Mouse (Mus musculus): ENCODE measurements around the gene Usp54.
"Not testable (repeated sequence)": the region's sequence is repeated elsewhere in the genome, so short reads cannot be mapped to it uniquely, and the experiment has no call there.

The Usp54 gene

DNA sequence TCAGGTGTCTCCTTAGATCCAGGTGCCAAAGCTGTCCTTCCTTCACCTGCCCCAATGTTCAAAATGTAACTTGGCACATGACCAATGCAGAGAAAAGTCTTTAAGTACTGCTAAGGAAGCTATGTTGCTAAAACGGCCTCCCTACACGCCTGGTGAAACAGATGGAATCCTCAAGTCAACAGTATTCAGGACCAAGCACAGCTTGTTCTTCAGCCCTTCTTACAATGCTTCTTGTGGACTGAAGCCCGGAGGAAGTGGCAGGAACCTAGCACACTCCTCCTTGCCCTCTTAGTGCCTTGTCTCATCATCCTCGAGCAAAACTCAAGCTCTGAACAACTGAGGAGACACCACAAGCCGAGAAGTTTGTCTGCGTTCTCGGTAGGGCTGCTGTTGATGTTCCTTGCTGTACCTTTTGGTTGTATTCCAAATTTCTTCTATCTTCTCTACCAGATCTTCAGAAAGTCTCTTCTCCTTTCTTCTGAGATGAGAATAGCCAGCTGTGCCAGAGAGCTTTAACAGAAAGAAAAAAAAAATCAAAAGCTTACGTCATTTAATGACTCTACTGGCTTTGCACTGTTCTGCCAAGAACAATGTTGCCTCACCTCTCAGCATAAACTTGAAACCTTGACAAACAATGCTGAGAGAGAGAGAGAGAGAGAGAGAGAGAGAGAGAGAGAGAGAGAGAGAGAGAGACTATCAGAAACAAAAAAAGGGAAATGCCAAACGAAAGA, 33.3 kb downstream of the Usp54 start:
- DNase-seq: no peak

DNA sequence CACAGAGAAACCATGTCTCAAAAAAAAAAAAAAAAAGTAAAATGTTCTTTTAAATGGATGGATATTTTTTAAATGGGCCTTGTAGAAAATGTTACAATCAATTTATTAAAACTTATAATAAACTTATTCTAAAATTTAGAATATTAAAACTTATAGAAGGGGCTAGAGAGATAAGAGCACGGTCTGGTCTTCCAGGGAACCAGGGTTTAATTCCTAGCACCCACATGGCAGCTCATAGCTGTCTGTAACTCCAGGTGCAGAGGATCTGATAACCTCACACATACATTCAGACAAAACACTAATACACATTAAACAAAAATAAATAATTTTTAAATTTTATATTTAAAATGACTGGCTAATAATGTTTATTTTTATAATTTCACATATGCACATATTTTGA, 39.6 kb downstream of the Usp54 start:
- DNase-seq: no peak

DNA sequence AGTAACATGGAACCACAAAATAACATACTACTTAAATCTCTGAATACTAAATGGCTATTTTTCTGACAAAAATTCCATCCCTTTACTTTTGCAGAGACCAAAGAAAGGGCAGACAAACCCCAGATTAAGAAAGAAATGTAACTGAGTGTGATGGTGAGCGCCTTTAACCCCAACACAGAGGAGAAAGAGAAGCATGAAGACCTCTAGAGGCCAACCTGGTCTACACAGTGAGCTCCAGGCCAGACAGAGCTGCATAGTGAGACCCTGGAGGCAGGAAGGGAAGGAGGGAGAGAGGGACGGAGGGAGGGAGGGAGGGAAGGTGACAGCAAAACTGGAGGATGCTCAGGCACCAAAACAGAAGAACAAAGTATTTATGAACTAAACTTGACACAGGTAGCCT, 40.7 kb downstream of the Usp54 start:
- DNase-seq: peak; percentile 39

DNA sequence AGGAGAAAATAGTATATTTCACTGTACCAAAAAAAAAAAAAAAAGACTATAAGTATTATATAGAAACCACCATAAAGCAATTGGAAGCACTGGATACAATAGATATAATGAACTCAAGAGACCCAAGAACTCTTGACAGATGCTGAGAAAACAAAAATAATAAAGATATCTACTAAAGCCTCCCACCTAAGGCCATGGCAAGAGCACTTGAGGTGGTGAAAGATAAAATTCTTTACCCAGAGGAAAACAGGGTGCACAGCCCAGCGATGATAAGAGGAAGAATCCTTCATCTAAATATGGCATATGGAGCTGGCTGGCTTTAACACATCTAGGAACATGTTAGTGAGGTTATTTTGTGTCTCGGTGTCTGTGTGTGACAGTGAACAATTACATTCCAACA, 41.3 kb downstream of the Usp54 start:
- DNase-seq: peak; percentile 70

DNA sequence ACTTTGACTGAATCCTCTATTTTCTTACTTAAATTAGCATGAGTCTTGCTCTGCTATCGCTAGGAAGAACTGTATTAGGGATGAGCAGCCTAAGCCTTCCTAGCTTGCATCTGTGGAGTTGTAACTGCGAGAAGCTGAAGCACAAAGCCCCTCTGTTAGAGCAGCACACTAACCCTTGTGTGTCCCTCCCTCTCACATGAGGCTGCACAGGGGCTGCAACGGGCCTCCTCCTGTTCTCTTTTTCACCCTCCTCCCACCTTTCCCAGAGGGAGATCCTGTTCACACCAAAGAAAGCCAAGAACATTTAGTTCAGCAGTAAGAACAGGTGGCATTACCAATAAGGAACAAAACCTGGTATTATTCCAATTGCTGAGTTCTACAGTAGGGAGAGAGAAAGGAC, 45.1 kb downstream of the Usp54 start:
- DNase-seq: no peak

DNA sequence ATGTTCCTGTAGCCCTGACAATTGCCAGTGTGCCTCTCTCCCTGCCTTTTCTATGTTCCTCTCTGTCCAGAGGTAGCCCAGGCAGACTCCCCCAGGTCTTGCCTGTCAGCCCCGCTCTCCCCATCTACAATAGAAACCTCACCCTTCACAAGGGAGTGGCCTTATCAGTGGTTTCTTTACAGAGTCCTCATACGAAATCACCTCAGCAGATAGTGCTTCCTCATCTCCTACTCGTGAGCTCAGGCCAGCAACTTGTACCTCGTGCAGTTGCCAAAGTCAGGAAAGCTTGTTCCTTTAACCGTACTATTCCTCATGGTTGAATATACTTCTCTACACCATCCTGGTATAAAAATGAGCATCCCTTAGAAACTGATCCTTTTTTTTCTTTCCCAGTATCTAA, 53.4 kb downstream of the Usp54 start:
- peak; percentile 21 for DNase-seq

DNA sequence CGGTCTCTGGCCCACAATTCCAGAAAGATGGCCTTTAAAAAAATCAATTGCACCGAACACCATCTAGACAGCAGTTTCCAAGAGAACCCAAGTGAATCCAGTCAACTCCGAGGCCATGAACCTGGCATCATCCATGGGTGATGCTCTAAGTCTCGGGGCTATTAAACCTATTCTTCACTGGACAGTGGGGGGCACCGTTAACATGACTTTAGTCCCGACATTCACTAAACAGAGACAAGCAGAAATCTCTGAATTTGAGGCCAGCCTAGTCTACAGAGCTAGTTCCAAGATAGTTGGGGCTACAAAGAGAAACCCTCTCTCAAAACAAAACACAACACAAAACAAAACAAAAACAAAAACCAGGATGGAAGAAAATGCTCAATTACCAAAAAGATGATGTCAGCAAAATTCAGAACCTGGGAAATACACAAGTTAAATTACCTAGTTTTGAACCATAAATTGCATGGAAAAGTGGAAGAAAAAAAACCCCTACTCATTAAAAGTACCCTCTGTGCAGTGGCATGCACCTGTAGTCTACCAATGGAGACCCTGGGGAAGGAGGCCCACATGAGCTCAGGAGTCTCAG, 61.9 kb downstream of the Usp54 start:
- no peak for DNase-seq

DNA sequence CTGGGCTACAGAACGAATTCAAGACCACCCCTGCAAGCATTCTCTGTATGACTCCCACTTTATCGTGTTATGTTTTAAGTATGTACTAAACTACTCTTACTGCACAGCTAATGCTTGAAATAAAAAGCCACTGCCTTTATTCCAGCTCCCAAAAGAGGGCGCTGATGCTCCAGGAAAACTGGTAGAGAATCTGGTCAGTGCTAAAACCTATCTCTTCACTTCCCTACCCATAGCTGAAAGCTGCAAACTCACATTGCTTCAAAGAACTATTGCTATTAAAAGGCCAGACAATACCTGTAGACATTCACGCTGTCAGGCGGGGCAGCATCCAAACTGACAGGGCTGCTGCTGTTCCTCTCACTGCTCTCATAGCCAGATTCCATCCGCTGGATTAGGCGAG, 64.7 kb downstream of the Usp54 start:
- DNase-seq: peak; percentile 69

DNA sequence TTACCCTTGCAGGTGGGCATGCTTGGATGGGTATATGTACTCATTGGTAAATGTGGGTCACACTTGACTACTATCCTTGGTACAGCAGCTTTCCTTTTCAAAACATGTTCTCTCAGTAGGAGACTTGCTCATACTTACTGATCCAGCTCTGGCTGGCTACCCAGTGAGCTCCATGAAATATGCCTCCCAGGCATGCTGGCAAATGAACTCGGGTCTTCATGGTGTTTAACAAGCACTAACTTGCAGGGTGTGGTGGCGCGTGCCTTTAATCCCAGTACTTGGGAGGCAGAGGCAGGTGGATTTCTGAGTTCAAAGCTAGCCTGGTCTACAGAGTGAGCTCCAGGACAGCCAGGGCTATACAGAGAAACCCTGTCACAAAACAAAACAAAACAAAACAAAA, 67.7 kb downstream of the Usp54 start:
- not testable (repeated sequence) for DNase-seq

DNA sequence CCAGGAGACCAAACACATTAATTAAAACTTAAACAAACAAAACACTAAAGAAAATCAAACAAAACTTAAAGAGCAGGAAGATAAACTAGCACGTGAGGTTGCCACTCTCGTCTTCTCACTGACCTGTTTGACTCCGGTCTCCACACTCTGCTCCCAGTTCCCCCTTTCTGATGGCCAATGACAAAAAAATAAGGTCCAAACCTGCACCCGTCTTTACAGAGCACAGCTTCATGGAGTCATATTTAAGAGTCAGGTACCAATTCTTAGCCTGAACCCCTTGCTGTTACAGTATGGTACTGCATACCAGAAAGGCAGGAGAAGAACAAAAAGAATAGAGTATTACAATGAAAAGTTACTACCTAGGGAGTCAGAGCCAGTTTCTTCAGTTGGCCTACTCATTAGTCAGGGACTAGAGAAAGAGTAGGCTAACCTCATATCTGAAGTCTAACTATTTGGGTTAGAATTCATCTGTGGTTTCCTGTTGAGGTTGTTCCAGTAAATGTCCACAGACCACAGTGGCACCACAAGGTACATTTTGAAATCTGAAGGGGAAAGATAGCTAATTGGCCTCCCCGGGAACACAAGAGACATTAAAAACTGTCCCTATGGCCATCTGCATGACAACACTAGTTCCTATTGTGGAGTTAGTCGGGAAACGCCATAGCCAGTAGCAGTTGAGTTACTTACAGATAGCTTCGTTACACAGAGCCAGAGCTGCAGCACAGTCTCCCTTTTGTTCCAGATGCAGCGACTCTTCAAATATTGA, 75.4 kb downstream of the Usp54 start:
- no peak for DNase-seq

DNA sequence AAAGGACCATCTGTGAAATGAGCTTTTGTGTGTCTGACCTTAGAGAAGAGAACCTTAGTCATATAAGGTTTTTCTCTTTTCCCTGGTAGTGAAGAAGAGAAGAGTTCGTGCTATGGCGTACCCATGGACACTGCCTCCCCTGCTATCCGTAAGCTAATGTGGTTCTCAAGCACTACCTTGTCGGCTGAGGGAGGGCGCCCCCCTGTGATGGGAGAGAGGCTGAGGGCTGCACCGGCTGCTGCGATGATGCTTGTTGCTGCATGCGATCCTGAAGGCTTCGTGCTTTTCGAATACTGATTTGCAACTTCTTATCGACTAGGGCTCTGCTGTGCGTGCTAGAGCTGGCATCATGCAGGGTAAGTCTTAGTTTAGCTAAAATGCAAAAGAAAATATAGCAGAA, 76.2 kb downstream of the Usp54 start:
- DNase-seq: peak; percentile 45

DNA sequence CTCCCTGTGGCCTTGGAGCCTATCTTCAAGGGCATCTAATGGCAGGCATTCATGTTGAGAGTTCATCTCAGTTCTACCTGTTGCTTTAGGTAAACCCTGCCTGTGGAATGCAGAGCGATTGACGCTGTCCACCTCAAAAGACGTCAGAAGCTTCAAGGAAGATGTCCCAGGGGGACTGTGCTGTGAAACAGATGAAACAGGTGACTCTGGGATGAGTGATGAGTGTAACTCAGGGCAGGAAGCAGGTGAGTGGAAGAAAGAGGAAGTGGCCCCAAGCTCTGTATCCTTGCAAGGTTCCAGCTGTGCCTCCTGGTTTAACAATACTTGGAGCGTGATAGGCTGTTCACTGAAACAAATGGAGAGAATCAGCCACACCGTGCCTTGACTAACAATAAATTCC, 79.0 kb downstream of the Usp54 start:
- DNase-seq: no peak

DNA sequence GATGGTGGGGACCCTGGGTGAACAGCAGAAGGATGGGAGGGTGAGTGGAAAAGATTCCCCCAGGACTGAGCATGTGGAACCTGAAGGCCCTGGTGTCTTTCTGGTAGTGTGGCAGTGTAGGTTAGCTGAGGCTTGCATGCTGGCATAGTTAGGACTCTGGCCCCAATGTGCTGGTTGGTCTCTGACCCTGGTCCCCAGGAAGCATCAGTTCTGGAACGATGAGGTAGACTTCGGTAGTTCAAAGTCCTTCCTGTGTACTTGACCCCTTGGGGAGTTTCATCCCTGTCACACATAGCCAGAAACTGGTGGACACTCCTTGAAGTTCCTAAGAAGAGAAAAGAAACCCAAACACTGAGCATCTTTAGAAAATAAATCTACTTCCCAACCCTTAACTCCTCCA, 90.7 kb downstream of the Usp54 start:
- DNase-seq: no peak

DNA sequence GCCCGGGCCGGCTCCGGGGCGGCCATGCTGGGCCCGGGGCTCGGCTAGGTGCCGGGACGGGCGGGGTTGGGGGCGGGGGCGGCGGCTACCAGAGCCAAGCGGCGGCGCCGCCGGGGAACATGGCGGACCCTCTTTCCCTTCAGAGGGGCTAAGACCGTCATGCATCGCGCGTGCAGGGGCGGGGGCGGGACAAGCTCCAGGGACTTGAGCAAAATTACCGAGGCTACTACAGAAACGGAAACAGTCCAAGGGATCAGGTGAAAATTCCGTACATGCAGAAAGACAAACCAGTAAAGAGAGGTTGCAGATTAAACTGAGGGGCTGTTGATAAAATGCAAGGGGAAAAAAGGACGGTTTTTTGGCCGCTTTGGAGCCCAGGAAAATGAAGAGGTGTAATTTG, 94.4 kb downstream of the Usp54 start, which contains the start of gene Ppp3cb:
Gene Ppp3cb, minus strand, starts transcription at position 159 of the 400 bp plus-strand sequence.
- peak; percentile 93 for DNase-seq

DNA sequence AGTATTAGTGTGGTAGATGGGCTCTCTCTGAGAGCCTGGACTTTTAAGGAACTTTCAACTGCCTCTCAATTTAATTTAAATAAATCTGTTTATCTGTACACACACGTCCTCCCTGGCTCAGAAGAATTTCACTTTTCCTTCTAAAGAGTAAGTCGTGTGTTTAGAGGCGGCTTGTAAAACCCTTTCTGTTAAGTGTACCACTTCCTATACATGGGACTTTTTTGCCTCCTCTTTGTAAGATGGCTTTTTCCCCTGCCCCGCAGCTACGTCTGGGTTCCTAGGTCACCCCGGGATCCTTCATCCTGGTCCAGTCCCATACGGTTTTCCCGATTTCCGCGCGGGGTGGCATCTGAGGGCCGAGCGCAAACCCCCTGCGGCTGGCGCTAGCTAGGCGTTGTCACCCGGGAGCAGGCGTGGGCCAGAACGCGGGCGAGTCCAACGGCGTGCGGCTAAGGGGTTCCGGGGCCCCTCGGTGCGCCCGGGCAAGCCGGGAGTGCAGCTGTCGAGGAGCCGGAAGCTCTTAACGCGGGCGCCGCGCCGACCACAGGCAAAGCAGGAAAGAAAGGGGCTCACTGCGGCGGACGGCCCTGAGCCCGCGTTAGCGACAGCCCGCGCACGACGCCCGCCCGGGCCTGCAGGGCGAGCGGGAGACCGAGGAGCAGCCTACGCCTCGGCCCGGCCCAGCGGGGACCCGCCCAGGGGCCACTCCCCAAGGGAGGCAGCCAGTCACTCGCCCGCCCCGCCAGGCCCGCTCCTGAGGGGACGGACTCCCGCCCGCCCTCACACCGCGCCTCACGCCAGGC, 95.1 kb downstream of the Usp54 start:
- DNase-seq: peak; percentile 96

DNA sequence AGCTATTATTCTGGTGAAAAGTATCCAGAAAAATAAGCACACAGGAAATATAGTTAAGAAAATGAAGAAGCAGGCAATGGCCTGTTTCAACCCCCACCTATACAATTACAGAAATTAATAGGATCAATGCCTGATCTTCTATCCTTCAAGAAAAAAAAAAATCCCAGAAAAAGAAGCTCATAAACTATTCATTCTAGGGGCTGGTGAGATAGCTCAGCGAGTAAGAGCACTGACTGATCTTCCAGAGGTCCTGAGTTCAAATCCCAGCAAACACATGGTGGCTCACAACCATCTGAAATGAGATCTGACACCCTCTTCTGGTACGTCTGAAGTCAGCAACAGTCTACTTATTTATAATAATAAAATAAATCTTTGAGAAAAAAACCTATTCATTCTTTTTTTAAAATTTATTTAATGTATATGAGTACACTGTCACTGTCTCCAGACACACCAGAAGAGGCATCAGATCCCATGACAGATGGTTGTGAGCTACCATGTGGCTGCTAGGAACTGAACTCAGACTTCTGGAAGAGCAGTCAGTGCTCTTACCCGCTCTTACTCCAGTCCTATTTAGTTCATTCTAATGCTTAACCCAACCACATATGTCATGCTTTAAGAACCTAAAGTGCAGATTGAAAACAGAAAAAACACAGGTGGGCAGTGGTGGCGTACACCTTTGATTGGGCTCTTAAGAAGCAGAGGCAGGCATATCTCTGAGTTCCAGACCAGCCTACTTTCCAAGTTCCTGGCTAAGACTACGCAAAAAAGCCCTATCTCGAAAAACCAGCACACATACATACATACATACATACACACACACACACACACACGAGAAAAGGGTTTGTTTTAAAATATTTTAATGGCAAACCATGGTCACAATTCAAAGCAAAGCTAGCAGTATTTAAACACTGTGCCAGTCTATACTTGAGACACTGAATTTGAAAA, 96.1 kb downstream of the Usp54 start:
- DNase-seq: peak; percentile 55

DNA sequence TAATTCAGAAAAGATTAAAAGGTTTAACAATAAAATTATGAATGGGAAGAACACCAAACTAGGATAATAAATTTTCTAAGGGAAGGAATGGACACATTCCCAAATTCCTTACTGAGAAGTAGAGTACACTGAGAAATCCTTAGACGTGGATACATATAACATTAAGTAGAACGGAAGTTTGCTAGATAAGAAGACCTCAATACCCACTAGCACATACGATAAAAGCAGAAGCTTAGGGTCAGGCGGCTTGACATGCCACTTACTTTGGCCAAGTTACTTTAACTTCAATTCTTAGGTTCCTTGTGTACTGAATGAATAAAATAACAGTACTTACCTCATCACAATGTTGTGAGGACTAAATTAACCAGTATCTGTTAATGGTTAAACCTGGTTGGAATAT, 111.2 kb downstream of the Usp54 start:
- DNase-seq: no peak

DNA sequence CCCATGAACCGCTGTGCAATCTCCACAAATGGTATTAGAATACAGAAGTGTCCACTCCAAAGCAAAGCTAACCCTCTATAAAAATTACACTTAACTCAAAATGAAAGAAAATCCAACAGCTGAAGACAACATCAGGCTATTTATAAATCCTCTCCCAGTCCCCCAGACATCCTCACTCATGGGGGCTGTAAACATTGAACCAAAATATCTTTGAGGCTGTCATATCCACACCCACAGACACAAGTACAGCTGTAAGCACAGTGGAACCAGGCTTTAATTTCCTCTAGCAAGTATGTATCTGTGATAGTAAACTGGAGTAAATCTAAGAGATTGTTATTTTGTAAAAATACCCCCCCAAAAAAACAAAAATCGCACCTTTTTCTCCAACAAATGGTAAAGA, 120.7 kb downstream of the Usp54 start:
- no peak for DNase-seq

DNA sequence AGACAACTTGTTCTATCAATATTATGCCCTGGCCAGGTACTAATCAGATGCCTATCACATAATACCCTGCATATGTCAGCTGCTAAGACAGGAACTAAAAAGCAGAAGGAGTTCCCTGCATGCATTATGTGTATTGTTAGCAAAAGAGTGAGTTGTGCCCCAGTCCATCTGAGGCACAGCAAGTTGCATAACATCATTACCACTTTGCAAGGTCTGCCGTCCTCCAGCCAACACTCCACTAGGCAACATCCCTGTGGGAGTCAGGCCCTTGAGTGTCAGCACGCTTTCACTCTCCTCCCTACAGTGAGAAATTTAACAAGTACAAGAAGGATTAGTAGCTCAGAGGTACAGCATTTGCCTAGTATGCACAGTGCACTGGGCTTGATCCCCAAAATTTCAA, 132.4 kb downstream of the Usp54 start:
- DNase-seq: no peak

DNA sequence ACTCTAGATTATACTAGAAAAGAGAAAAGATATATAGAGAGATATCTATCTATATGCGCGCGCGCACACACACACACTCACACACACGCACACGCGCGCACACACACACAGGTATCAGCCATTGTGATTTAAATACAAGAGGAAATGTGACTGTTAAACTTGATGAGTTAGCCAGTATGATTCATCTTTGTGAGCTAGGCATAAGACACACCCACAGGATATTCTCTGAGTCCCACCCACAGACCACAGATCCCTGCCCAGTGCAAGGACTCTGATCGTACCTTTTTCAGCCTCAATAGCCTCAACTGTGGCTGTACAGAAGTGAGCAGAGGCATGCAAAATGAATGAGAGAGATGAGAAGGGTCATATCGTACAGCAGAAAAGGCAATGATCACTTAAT, 137.9 kb downstream of the Usp54 start:
- no peak for DNase-seq

DNA sequence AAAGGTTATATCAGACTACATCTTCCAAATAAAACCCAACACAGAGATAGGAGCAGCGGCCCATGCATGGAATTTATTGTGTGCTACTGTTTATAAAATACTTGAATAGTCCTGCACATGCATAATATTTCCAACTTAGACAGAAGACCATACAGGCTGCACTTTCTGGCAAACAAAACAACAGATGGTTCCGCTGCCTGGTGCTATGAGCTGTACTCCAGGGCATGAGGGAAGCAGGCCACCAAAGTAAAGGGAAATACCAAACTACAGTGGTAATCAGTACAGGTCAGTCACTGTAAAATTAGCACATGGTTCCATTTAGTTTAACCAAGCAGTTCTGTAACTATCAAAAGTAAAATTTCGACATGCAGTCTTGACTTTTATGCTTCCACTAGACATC, 140.9 kb downstream of the Usp54 start:
- no peak for DNase-seq
